Mouse (Mus musculus): ENCODE measurements around the gene Limch1. TPM values are rescaled to one million over a fixed set of nuclear protein-coding genes. Genes with fewer than 3 reads are reported as not detected.

The Limch1 gene
- polyA plus RNA-seq, 1 experiment = 5.0 TPM

GRCm38 (mm10) chr5:66762006-66762405 lies 16.4 kb downstream of the Limch1 start:
- Histone ChIP-seq H3K36me3 (ENCODE audit: control insufficient read depth, insufficient read depth, low read length) (no peaks in the 10 kb centered on the region), H3K27me3 (ENCODE audit: control insufficient read depth, insufficient read depth, low read length) (no peaks in the 10 kb centered on the region), H3K4me3 (ENCODE audit: control insufficient read depth, insufficient read depth, low read length) (no peak overlapping the region), H3K4me1 (replicated peaks; ENCODE audit: control insufficient read depth, insufficient read depth, low read length) (no peaks in the 10 kb centered on the region), H3K27ac (ENCODE audit: control insufficient read depth, insufficient read depth, low read length) (no peak overlapping the region)
- TF ChIP-seq CTCF (IDR thresholded peaks at IDR 0.05; ENCODE audit: borderline replicate concordance, control insufficient read depth, extremely low read depth, insufficient read depth, low read length, poor library complexity) (no peak), POLR2A (IDR thresholded peaks at IDR 0.05; ENCODE audit: control insufficient read depth, extremely low read depth, insufficient read depth, low read length, poor library complexity) (no peak)
- no peak for DNase-seq
- WGBS = 86% methylated on average over 2 of the region's 2 CpGs

- H3K27me3 ChIP-seq (ENCODE audit: control insufficient read depth, insufficient read depth, low read length) = no peaks in the 10 kb centered on the region
- H3K36me3 ChIP-seq (ENCODE audit: control insufficient read depth, insufficient read depth, low read length) = no peaks in the 10 kb centered on the region
- TF ChIP-seq CTCF (IDR thresholded peaks at IDR 0.05; ENCODE audit: borderline replicate concordance, control insufficient read depth, extremely low read depth, insufficient read depth, low read length, poor library complexity) (no peak), POLR2A (IDR thresholded peaks at IDR 0.05; ENCODE audit: control insufficient read depth, extremely low read depth, insufficient read depth, low read length, poor library complexity) (no peak)
- H3K4me1 ChIP-seq (replicated peaks; ENCODE audit: control insufficient read depth, insufficient read depth, low read length) = no peaks in the 10 kb centered on the region
- WGBS = 91% methylated on average over 6 of the region's 6 CpGs
- DNase-seq = no peak
- H3K27ac ChIP-seq (ENCODE audit: control insufficient read depth, insufficient read depth, low read length) = no peak overlapping the region
- H3K4me3 ChIP-seq (ENCODE audit: control insufficient read depth, insufficient read depth, low read length) = no peak overlapping the region
Observed at GRCm38 (mm10) chr5:66764129-66764528, 18.5 kb downstream of the Limch1 start.

GRCm38 (mm10) chr5:66765911-66766310 lies 20.3 kb downstream of the Limch1 start:
- H3K27me3 ChIP-seq (ENCODE audit: control insufficient read depth, insufficient read depth, low read length) = no peaks in the 10 kb centered on the region
- TF ChIP-seq POLR2A (IDR thresholded peaks at IDR 0.05; ENCODE audit: control insufficient read depth, extremely low read depth, insufficient read depth, low read length, poor library complexity) = no peak
- no peak for TF ChIP-seq CTCF (IDR thresholded peaks at IDR 0.05; ENCODE audit: borderline replicate concordance, control insufficient read depth, extremely low read depth, insufficient read depth, low read length, poor library complexity)
- DNase-seq = no peak
- no peaks in the 10 kb centered on the region for H3K4me1 ChIP-seq (replicated peaks; ENCODE audit: control insufficient read depth, insufficient read depth, low read length)
- WGBS = 71% methylated on average over 2 of the region's 2 CpGs
- H3K36me3 ChIP-seq (ENCODE audit: control insufficient read depth, insufficient read depth, low read length) = no peaks in the 10 kb centered on the region
- no peak overlapping the region for H3K4me3 ChIP-seq (ENCODE audit: control insufficient read depth, insufficient read depth, low read length)
- no peak overlapping the region for H3K27ac ChIP-seq (ENCODE audit: control insufficient read depth, insufficient read depth, low read length)

- TF ChIP-seq POLR2A (IDR thresholded peaks at IDR 0.05; ENCODE audit: control insufficient read depth, extremely low read depth, insufficient read depth, low read length, poor library complexity) = no peak
- no peak for TF ChIP-seq CTCF (IDR thresholded peaks at IDR 0.05; ENCODE audit: borderline replicate concordance, control insufficient read depth, extremely low read depth, insufficient read depth, low read length, poor library complexity)
- 46% methylated on average over 4 of the region's 4 CpGs for WGBS
- no peaks in the 10 kb centered on the region for H3K27me3 ChIP-seq (ENCODE audit: control insufficient read depth, insufficient read depth, low read length)
- H3K4me3 ChIP-seq (ENCODE audit: control insufficient read depth, insufficient read depth, low read length) = no peak overlapping the region
- DNase-seq = no peak
- no peaks in the 10 kb centered on the region for H3K36me3 ChIP-seq (ENCODE audit: control insufficient read depth, insufficient read depth, low read length)
- H3K27ac ChIP-seq (ENCODE audit: control insufficient read depth, insufficient read depth, low read length) = no peak overlapping the region
- H3K4me1 ChIP-seq (replicated peaks; ENCODE audit: control insufficient read depth, insufficient read depth, low read length) = no peaks in the 10 kb centered on the region
Observed at GRCm38 (mm10) chr5:66768034-66768433, 22.4 kb downstream of the Limch1 start.

GRCm38 (mm10) chr5:66769070-66769469 lies 23.4 kb downstream of the Limch1 start:
- Histone ChIP-seq H3K4me1 (replicated peaks; ENCODE audit: control insufficient read depth, insufficient read depth, low read length) (no peaks in the 10 kb centered on the region), H3K36me3 (ENCODE audit: control insufficient read depth, insufficient read depth, low read length) (no peaks in the 10 kb centered on the region), H3K4me3 (ENCODE audit: control insufficient read depth, insufficient read depth, low read length) (no peak overlapping the region), H3K27me3 (ENCODE audit: control insufficient read depth, insufficient read depth, low read length) (no peaks in the 10 kb centered on the region), H3K27ac (ENCODE audit: control insufficient read depth, insufficient read depth, low read length) (no peak overlapping the region)
- DNase-seq = no peak
- 50% methylated on average over 4 of the region's 4 CpGs for WGBS
- TF ChIP-seq CTCF (IDR thresholded peaks at IDR 0.05; ENCODE audit: borderline replicate concordance, control insufficient read depth, extremely low read depth, insufficient read depth, low read length, poor library complexity) = no peak
- no peak for TF ChIP-seq POLR2A (IDR thresholded peaks at IDR 0.05; ENCODE audit: control insufficient read depth, extremely low read depth, insufficient read depth, low read length, poor library complexity)

- 90% methylated on average over 5 of the region's 5 CpGs for WGBS
- DNase-seq = no peak
- H3K27me3 ChIP-seq (ENCODE audit: control insufficient read depth, insufficient read depth, low read length) = no peaks in the 10 kb centered on the region
- no peaks in the 10 kb centered on the region for H3K4me1 ChIP-seq (replicated peaks; ENCODE audit: control insufficient read depth, insufficient read depth, low read length)
- no peak overlapping the region for H3K4me3 ChIP-seq (ENCODE audit: control insufficient read depth, insufficient read depth, low read length)
- H3K36me3 ChIP-seq (ENCODE audit: control insufficient read depth, insufficient read depth, low read length) = no peaks in the 10 kb centered on the region
- no peak overlapping the region for H3K27ac ChIP-seq (ENCODE audit: control insufficient read depth, insufficient read depth, low read length)
- TF ChIP-seq POLR2A (IDR thresholded peaks at IDR 0.05; ENCODE audit: control insufficient read depth, extremely low read depth, insufficient read depth, low read length, poor library complexity) (no peak), CTCF (IDR thresholded peaks at IDR 0.05; ENCODE audit: borderline replicate concordance, control insufficient read depth, extremely low read depth, insufficient read depth, low read length, poor library complexity) (no peak)
Observed at GRCm38 (mm10) chr5:66769558-66769957, 23.9 kb downstream of the Limch1 start.

Measured in thymus, adult 2 months (tissue).